Mouse (Mus musculus): ENCODE measurements around the gene Fam169b.

DNA sequence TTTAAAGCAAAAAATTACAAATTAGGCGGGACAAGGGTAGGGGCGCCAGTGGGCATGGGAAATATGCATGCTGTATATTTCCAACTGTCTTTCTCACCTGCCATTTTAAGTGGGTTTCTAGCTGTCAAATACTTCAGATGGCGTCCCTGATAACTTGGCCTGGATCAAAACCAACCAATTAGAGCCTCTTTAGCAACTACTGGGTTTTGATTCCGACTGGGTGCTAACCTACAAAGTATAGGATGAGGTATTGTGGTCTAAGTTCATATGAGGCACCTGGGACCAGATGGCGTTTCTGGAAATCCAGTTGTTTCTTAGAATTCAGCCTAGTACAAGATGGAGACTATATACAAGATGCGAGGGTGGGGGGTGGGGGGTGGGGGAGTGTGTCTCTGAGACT, 1.8 kb upstream of the Fam169b start:
- TF ChIP-seq CTCF (conservative IDR thresholded peaks at IDR 0.05; ENCODE audit: insufficient read depth, insufficient read length, low read depth, low read length) (no peak), POLR2A (IDR thresholded peaks at IDR 0.05; ENCODE audit: low read depth, low read length) (no peak)
